Mouse (Mus musculus) cerebellum, adult 9-11 months (tissue): Measurements from ENCODE around the gene Pex5l.

Source experiments
- DNase-seq: peaks from one replicate; pipeline ENCODE4 v3.0.0; 2022

The Pex5l gene

DNA sequence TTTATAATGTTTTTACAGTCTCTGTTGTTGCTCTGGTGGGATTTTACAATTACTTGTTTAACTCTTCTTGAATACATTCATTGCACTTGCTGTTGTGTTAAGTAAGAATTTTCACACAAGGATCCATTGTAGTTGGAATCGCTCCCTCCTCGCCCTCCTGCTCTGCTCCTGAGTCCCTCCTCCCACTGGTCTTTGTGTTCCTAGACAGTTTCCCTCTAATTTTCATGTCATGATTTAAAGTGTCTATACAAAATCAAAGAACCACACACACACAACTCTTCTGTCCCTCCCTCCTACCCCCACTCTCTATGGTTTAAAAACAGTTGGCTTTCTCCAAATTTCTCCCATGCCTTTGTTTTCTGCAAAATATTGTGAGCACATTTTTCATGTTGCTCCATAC is 81.6 kb downstream of the Pex5l start:
- no peak for DNase-seq

DNA sequence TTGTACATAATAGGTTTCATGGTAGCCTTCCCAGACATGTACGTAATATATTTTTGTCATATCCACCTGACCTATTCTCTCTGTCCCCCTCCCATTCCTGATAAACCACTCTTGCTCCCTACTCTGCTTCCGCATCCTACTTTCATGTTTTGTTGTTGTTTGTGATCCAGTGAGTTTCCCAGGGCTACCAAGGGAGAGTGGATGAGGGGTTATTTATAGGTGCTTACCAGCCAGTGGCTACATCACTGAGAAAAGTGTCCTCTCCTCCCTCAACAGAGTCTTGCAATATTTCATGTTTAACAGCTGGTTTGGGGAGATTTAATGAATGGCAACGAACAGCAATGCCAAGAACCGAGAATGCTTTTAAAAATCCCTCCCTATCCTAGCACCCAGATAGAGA is 82.0 kb downstream of the Pex5l start:
- DNase-seq, result no peak

- no peak for DNase-seq
Observed at GRCm38 (mm10) chr3:33060343-33060937, 82.6 kb downstream of the Pex5l start.

- DNase-seq, result no peak
Observed at GRCm38 (mm10) chr3:33048304-33048703, 94.7 kb downstream of the Pex5l start.

DNA sequence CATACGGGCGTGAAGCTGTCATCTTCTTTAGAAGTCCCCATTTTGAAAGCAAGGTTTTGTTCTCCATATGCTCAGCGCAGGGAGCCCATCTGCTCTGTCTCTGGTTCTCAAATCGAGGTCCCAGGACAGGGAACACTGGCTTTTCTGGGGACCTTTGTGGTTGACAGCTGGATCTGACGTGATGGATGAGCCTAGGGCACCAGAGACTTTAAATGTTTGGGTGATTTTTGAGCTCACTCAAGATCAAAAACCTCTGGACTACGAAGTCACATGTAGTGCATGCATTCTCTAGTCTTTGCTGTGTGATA is 98.3 kb downstream of the Pex5l start:
- DNase-seq, result no peak

- no peak for DNase-seq
Observed at GRCm38 (mm10) chr3:33043896-33044798, 98.9 kb downstream of the Pex5l start.

- no peak for DNase-seq
Observed at GRCm38 (mm10) chr3:33024566-33024965, 118.5 kb downstream of the Pex5l start.

- DNase-seq, result no peak
Observed at GRCm38 (mm10) chr3:33003901-33004300, 139.1 kb downstream of the Pex5l start.

DNA sequence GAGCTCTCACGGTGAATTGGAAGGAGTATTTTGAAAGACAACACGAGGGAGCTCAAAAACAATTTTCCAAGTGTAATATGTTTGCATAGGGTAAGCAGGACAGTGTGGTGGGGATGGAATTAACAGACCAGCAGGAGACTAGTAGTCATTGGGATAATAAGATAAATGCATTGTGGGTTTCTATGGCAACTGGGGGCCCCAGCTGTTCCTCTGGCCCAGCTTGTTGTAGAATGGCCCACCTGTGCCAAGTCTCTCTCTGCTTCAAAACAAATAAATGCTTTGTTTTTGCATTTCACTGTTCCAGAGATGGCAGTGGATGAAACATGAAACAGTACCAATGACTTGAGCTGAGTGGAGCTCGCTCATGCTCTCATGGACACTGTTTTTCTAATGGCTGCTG is 141.3 kb downstream of the Pex5l start:
- DNase-seq, result no peak

DNA sequence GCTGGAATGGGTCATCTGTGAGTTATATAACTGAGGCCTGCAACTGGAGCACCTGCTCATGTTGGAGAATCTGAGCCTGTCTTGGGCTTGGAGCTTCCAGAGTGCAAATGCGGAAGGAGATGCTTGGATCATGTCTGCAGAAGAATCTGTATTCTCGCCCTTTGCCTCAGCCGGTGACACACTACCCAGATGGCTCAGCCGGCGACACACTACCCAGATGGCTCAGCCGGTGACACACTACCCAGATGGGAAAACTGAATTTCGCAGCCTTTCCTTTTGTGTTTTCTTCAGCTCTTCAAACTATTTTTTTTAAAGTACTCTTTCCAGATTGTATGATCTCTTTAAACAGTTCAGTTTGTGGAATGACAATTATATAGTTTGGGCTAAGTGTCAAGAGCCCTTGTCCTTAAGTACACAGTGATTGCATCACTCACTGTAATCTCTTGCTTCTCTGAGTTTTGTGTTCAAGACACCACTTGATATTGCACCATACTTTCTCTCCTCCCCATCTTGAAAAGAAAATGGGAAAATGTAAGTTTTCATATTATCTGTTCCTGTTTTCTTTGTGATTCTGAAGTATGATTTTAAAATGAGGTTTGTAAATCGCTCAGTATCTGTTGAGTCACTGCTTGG is 142.5 kb downstream of the Pex5l start:
- no peak for DNase-seq

DNA sequence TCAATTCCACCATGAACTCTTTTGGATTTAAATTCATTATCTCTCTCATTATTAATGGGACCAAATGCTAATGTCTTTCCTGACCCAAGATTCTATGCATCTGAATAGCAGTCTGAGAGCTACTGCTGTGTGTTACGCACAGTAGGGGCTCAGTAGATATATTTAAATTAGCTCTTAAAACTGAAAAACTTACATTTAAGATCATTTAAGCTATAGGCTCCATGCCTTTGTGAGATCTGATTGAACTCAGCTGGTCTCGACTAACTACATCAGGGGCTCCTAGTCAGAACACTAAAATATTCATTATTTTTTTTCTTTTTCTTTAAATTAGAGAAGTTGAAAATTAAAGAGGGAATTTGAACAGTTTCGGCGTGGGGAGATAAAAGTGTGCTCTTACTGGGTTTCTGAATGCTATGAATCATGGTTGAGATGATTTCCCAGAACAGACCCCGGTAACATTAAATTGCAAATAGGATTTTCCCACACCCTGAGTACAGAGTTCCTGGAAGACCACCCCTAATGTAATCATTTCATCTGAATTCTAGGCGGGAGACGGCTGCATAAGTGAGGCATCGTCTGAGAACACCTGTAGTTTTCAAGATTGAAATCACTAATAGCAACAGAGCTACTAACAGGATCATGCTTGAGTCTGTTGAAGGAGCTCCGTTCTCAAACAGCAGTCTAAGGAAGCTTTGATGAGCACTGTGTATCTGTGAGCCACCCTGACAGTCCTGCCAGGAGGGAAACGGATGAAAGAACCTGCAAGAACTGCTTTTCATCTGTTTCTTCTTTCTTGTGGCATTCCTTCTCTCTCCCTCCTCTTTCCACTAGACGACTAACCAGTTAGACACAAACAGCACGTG is 151.1 kb downstream of the Pex5l start:
- DNase-seq, result no peak

GRCm38 (mm10) chr3:32987806-32988205 is 155.2 kb downstream of the Pex5l start:
- DNase-seq, result peak; percentile 2

DNA sequence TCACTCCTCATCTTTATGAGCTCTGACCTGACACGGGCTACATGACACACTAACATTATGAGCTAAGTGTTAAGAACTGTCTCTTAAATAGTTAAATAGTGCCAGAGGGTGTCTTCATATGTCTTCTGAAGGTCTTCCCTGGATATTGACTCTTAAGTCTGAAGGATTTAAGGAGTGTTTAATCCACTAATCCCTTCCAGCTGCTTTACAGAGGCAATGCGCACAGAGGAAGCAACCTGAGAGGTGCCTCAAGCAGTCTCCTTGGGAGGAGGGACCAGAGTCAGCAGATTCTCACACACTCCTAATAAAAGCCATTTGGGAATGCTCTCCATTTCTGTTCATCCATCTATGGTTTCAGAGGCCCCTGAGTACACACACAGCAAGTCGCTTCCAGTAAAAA is 157.9 kb downstream of the Pex5l start:
- no peak for DNase-seq

DNA sequence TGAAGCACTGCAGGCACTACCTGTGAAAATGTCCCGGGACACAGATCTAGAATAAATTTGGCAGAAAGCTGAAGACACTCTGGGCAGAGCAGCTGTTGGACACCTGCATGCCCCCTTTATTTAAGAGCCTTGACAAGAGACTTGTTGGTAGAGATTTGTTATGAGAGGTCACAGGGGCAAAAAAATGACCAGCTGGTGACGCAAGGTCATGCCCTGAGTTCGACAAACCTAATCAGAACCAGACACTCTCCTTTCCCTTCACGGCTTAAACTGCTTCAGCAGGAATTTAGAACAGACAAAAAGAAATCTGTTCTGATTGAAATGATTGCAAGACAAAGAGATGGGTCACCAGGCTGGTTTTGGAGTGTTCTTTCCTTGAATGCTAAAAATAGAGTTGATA is 163.1 kb downstream of the Pex5l start:
- DNase-seq, result no peak

GRCm38 (mm10) chr3:32979238-32979637 is 163.8 kb downstream of the Pex5l start:
- DNase-seq, result no peak

GRCm38 (mm10) chr3:32970257-32970656 is 172.8 kb downstream of the Pex5l start:
- no peak for DNase-seq

GRCm38 (mm10) chr3:32968671-32969425 is 174.2 kb downstream of the Pex5l start:
- DNase-seq, result no peak

GRCm38 (mm10) chr3:32965528-32965927 is 177.5 kb downstream of the Pex5l start:
- no peak for DNase-seq

DNA sequence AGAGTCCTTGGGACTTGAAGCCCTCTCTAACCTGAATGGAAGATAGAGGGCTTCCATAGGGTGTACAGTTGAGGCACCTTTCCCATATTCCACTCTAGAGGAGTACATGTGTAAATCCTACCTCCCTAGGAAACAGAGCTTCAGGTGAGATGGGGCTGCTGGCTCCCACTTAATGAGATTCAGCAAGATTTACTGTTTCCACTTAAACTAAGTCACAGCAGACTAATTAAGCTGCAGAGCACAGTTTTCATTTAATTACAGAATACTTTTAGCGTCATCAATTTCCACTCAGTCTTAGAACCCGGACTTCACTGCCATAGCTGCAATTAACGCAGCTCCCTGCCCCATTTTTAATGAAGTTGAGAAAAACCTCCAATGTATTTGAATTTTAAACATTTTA is 181.6 kb downstream of the Pex5l start:
- no peak for DNase-seq

DNA sequence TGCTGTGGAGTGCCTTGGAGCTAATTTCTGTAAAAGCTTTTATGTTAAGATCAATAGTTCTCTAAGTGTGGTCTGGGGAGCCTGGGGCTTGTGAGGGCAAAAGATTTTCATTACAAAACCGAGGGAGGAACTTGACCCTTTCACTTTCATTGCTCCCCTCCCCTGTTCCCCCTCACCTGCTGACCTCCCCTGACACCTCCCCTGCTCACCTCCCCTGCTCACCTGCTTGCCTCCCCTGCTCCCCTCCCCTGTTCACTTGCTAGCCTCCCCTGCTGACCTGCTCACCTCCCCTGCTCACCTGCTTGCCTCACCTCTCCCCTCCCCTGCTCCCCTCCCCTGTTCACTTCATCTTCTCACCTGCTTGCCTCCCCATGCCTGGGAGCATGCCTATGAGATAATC is 191.7 kb downstream of the Pex5l start:
- no peak for DNase-seq

DNA sequence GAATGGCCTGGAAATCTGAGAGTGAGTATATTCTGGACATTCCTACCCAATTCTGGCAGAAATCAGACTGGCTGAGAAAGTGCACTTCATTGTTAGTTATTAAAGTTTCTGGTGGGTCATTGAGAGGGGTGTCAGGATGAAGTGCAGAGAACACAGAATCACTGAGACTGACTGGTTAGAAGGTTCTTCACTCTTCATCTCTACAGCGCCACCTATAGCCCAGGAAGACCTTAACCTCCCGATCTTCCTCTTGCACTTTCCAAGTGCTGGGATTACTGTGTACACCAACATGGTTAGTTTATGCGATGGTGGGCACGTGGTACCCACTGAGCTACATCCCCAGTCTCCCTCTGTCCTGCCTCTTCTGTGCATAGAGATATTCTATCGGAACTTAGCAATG is 195.6 kb downstream of the Pex5l start:
- DNase-seq, result no peak

GRCm38 (mm10) chr3:32939802-32940501 is 203.1 kb downstream of the Pex5l start:
- no peak for DNase-seq
